Mouse (Mus musculus) G1E (cell line): ENCODE results near the gene Evc2. TPM values are rescaled to one million over a fixed set of nuclear protein-coding genes. Genes with fewer than 3 reads are reported as not detected.

Experiments
- ATAC-seq: 2 replicates; pipeline ENCODE4 v1.8.0; 2016; ENCODE audit warnings: mild to moderate bottlenecking; ENCODE audit not compliant: insufficient number of reproducible peaks, poor library complexity, low FRiP score, severe bottlenecking; ENCODE audit errors: extremely low read depth
- DNase-seq: peaks from one replicate; pipeline ENCODE4 v3.0.0; 2012; ENCODE audit warnings: low spot score
- H3K27me3 ChIP-seq: 2 replicates; pipeline ENCODE4 v1.6.1; 2012; ENCODE audit warnings: mild to moderate bottlenecking, low read length, inconsistent platforms; ENCODE audit not compliant: insufficient read depth
- H3K36me3 ChIP-seq: replicated peaks from 2 replicates; pipeline ENCODE3; 2012; ENCODE audit warnings: mild to moderate bottlenecking, inconsistent platforms
- H3K4me1 ChIP-seq: 2 replicates; pipeline ENCODE4 v1.6.1; 2012; ENCODE audit warnings: low read depth, low read length, inconsistent platforms, mixed read lengths; ENCODE audit not compliant: insufficient read depth
- H3K4me3 ChIP-seq: 2 replicates; pipeline ENCODE4 v1.5.1; 2012; ENCODE audit warnings: low read depth, mild to moderate bottlenecking, inconsistent platforms, low read length, moderate library complexity, mixed read lengths
- H3K9me3 ChIP-seq: replicated peaks from 2 replicates; pipeline ENCODE4 v1.6.1; 2012; ENCODE audit warnings: inconsistent platforms
- CTCF ChIP-seq: IDR thresholded peaks from 2 replicates; pipeline ENCODE4 v1.5.1; 2012; ENCODE audit warnings: low read depth, low read length, inconsistent platforms, mixed read lengths
- GATA1 ChIP-seq: IDR thresholded peaks from 2 replicates; pipeline ENCODE4 v1.6.1; 2012; ENCODE audit warnings: borderline replicate concordance, low read length, inconsistent platforms, mixed read lengths
- GATA2 ChIP-seq: IDR thresholded peaks from 2 replicates; pipeline ENCODE4 v1.6.1; 2012; ENCODE audit warnings: low read depth, low read length, inconsistent platforms, borderline replicate concordance
- POLR2AphosphoS5 ChIP-seq: IDR thresholded peaks from 2 replicates; pipeline ENCODE4 v1.6.1; 2012; ENCODE audit warnings: low read depth, low read length, inconsistent platforms; ENCODE audit not compliant: insufficient replicate concordance
- TAL1 ChIP-seq: conservative IDR thresholded peaks from 2 replicates; pipeline ENCODE4 v1.6.1; 2012; ENCODE audit warnings: low read depth, low read length, inconsistent platforms, mixed read lengths
- polyA plus RNA-seq: library from polyadenylated mRNA; stranded (reverse); fragments of >175 nt; gene quantifications from 2 replicates; pipeline ENCODE4 v1.2.3, GENCODE M21; 2012
- total RNA-seq, 2 experiments: library from RNA; stranded (forward) in 1 of 2; stranded (reverse) in 1 of 2; fragments of 200-1000 nt in 1 of 2; fragments of >200 nt in 1 of 2; fragmentation: Nextera tagmentation in 1 of 2; gene quantifications; 2 replicates each; pipeline ENCODE4 v1.2.3; 2014 to 2017

Evc2 gene
- total and polyA plus RNA-seq, 3 experiments = 0.05 TPM; not detected in 2

GRCm38 (mm10) chr5:37312980-37313722 is 25.1 kb upstream of the Evc2 start:
- Histone ChIP-seq H3K4me3 (no peak overlapping the region), H3K4me1 (no peaks in the 10 kb centered on the region), H3K36me3 (no peaks in the 10 kb centered on the region), H3K27me3 (no peaks in the 10 kb centered on the region), H3K9me3 (peaks cover 49% of the 10 kb centered on the region)
- TF ChIP-seq TAL1 (no peak), GATA1 (no peak), POLR2AphosphoS5 (no peak), CTCF (no peak), GATA2 (no peak)
- ATAC-seq = no peak
- DNase-seq = no peak

DNA sequence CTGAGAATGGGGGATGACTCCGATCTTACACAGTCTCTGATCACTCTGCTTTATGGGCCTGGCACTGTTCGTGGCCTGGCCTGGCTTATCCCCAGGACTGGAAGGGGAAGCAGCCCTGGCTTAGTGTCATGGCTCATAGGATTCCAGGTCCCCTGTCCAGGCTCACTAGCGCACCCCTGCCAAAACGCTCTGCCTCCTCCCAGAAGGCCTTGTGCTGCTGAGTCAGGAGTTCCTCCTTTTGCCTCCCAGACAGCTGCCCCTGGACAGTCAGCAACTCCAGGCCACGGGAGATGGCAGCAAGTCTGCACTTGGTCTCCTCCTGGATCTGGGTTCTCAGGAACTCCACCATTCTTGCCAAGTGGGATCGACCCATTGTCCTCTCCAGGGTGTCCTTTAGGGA is 19.6 kb upstream of the Evc2 start:
- no peak for ATAC-seq
- DNase-seq = no peak
- H3K4me3 ChIP-seq = no peak overlapping the region
- no peaks in the 10 kb centered on the region for H3K36me3 ChIP-seq
- no peaks in the 10 kb centered on the region for H3K27me3 ChIP-seq
- TF ChIP-seq GATA2 = no peak
- no peak for TF ChIP-seq POLR2AphosphoS5
- no peak for TF ChIP-seq GATA1
- no peak for TF ChIP-seq TAL1
- peaks cover 31% of the 10 kb centered on the region for H3K9me3 ChIP-seq
- H3K4me1 ChIP-seq = no peaks in the 10 kb centered on the region

- H3K9me3 ChIP-seq = peaks cover 35% of the 10 kb centered on the region
- TF ChIP-seq TAL1 = no peak
- no peak overlapping the region for H3K4me3 ChIP-seq
- no peak for ATAC-seq
- DNase-seq = no peak
- H3K4me1 ChIP-seq = no peaks in the 10 kb centered on the region
- H3K27me3 ChIP-seq = no peaks in the 10 kb centered on the region
- H3K36me3 ChIP-seq = no peaks in the 10 kb centered on the region
Measured at GRCm38 (mm10) chr5:37320174-37320573, 18.1 kb upstream of the Evc2 start.

DNA sequence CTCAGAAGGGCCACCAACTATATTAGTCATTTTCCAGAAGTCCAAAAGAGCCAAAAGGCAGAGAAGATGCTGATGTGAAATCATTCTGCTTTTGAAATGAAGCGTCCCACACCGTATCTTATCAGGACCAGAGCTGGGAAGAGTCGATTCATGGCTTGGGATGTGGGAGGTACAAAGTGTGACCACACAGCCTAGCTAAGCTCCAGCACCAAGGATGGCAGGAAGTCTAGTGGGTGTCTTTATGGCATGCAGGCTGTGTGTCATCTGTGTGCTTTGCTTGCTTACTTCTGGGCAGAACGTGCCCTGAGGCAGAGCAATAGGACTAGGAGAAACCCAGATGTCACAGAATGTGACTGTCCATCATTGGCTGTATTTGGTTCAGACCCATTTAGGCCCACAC is 17.5 kb upstream of the Evc2 start:
- Histone ChIP-seq H3K9me3 (peaks cover 39% of the 10 kb centered on the region), H3K27me3 (no peaks in the 10 kb centered on the region), H3K4me3 (no peak overlapping the region), H3K4me1 (no peaks in the 10 kb centered on the region), H3K36me3 (no peaks in the 10 kb centered on the region)
- TF ChIP-seq POLR2AphosphoS5 = no peak
- TF ChIP-seq TAL1 = no peak
- TF ChIP-seq GATA1 = no peak
- TF ChIP-seq GATA2 = no peak
- no peak for TF ChIP-seq CTCF
- DNase-seq = no peak
- ATAC-seq = no peak

- Histone ChIP-seq H3K27me3 (no peaks in the 10 kb centered on the region), H3K4me1 (no peaks in the 10 kb centered on the region), H3K9me3 (peaks cover 44% of the 10 kb centered on the region), H3K36me3 (no peaks in the 10 kb centered on the region), H3K4me3 (no peak overlapping the region)
- ATAC-seq = no peak
- no peak for DNase-seq
- no peak for TF ChIP-seq CTCF
- TF ChIP-seq POLR2AphosphoS5 = no peak
- TF ChIP-seq GATA2 = no peak
- TF ChIP-seq TAL1 = no peak
- TF ChIP-seq GATA1 = no peak
Measured at GRCm38 (mm10) chr5:37326675-37327074, 11.6 kb upstream of the Evc2 start.

DNA sequence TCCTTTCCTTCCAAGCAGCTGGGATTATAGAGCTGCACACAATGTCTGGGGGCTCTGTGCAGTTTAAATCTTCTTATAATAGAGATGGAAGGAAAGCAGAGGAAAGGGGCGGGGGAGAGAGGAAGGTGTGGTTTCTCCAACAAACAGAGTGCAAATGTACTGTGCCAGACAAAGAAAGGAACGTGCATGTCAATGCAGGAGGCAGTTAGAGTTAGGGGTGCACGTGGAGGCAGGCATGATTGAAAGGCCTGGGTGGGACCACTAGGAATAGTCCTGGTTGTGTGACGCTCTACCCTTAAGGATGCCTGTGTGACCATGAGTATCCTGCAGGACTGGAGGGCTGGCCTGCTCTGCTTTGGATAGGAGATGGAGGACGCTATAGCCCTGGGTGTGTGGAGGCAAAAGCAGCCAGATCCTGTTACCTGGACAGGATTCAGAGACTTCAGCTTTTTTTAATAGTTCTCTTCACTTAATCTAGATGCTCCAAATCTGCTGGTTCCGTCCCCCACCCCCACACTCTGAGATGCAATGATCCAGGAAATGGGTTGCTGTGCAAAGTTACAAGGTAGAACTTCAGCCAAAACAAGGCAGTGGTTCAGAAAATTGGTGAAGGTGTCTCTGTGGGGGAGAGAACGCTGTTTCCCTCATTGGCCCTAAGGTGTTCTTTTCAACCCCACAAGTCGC is 7.7 kb upstream of the Evc2 start:
- TF ChIP-seq TAL1 (no peak), GATA1 (no peak), GATA2 (no peak), POLR2AphosphoS5 (no peak), CTCF (no peak)
- ATAC-seq = no peak
- peaks cover 45% of the 10 kb centered on the region for H3K9me3 ChIP-seq

More for the DNA sequence above, 7.7 kb upstream of the Evc2 start:
- H3K27me3 ChIP-seq = no peaks in the 10 kb centered on the region
- H3K36me3 ChIP-seq = no peaks in the 10 kb centered on the region
- no peaks in the 10 kb centered on the region for H3K4me1 ChIP-seq
- H3K4me3 ChIP-seq = no peak overlapping the region
- no peak for DNase-seq
